Mouse (Mus musculus): ENCODE measurements around the gene Acox3. TPM values are rescaled to one million over a fixed set of nuclear protein-coding genes. Genes with fewer than 3 reads are reported as not detected.

Acox3 gene
- 15.1 and 15.9 TPM in 2 replicates for polyA plus RNA-seq (2015; fragmentation: Nextera tagmentation; extraction: Ambion mirVana)

DNA sequence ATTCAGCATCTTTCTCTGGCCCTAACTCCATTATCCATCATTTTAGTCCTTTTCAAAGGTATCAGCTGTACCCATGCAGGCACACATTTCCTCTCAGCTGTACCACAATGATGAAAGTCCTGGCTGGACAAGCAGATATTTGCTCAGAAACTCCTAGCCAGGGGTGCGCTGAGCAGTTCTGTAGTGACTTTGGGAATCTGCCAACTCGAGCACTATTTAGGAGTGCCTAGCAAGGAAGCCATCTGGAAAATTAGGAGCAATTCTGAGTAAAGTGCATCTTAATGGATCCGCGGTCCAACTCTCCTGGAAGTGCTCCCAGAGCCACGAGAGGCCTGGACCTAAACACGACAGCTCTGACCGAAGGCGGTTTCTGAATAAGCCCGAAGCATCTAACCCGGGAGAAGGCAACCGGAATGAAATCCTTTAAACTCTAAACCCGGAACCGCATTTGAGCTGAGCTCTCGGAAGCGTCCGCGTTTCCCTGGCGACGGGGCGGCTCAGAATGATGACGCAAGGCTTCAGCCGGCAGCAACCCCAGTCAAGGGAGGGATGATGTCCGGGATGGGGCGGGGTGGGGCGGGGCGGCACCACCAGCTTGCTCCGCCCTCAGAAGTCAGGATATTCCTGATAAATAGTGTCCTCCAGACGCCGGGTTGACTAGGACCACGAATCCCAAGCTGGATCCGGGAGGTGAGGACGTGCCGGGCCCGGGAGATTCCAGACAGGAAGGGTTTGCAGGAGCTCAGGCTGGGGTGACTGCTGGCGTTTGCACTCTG, at the start of gene Acox3:
Gene Acox3, plus strand, starts transcription at position 596 of the 776 bp plus-strand sequence.
- peak; percentile 95 for ATAC-seq (ENCODE audit: insufficient read depth, low FRiP score)
- Histone ChIP-seq H3K9ac (ENCODE audit: low read length) (peak within 1 kb of the TSS; percentile 77), H3K4me1 (ENCODE audit: control insufficient read depth, insufficient read depth, low read length) (peaks cover 9% of the 10 kb centered on the region), H3K4me3 (replicated peaks; ENCODE audit: low read length) (peak within 1 kb of the TSS; percentile 73), H3K9me3 (replicated peaks; ENCODE audit: control insufficient read depth, low read length) (no peaks in the 10 kb centered on the region), H3K27me3 (ENCODE audit: control insufficient read depth, insufficient read depth, low read length) (no peaks in the 10 kb centered on the region), H3K4me2 (ENCODE audit: low read depth, low read length) (peak within 1 kb of the TSS; percentile 79), H3K27ac (ENCODE audit: low read length) (peak within 1 kb of the TSS; percentile 76), H3K36me3 (ENCODE audit: control insufficient read depth, insufficient read depth, low read length) (no peaks in the 10 kb centered on the region)
- under 1% methylated on average over 35 of the region's 35 CpGs for WGBS

DNA sequence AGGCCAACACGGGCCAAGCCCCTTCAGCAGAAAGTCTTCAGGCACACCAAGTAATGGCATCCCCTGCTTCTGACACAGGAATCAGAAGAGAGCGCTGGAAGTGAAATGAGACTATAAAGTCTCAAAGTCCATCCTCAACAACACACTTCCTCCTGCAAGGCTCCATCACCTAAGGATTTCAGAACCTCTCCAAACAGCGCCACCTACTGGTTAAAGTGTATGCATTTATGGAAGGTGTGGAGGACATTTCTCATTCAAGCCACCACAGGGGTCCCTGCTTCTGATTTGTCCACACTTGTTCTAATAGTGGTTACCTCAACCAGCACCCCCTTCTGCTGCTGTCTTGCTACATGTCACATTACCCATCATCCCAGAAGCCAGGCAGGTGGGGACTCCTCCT, 46.6 kb upstream of the Acox3 start:
- no peaks in the 10 kb centered on the region for H3K36me3 ChIP-seq (ENCODE audit: control insufficient read depth, insufficient read depth, low read length)
- WGBS = 71% methylated on average over 3 of the region's 3 CpGs
- H3K9ac ChIP-seq (ENCODE audit: low read length) = no peak overlapping the region
- H3K4me1 ChIP-seq (ENCODE audit: control insufficient read depth, insufficient read depth, low read length) = 0 out of 2 replicates have a peak, but pooled peaks cover 6% of the 10 kb centered on the region
- H3K27ac ChIP-seq (ENCODE audit: low read length) = no peak overlapping the region
- no peak for ATAC-seq (ENCODE audit: insufficient read depth, low FRiP score)
- H3K4me3 ChIP-seq (replicated peaks; ENCODE audit: low read length) = no peak overlapping the region
- no peaks in the 10 kb centered on the region for H3K27me3 ChIP-seq (ENCODE audit: control insufficient read depth, insufficient read depth, low read length)
- no peak overlapping the region for H3K4me2 ChIP-seq (ENCODE audit: low read depth, low read length)
- H3K9me3 ChIP-seq (replicated peaks; ENCODE audit: control insufficient read depth, low read length) = no peaks in the 10 kb centered on the region

DNA sequence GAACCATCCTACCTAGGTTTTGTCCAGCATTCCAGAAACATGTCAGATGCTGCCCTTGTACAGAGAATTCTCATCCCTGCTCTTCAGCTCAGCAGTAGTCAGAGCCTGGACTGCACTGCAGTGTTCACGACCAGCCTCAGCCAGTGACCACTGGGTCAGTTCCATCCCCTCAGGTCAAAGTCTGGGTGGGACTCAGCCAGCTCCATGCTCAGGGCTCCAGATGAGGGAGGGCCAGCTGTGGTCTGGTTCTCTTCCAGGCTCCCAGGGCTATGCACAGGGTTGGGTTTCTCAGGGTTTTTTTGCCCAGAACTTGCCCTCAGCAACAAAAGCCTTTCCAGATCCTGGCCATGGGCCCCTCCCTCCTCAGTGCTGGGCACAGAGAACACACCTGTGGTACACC, 45.4 kb upstream of the Acox3 start:
- no peak for ATAC-seq (ENCODE audit: insufficient read depth, low FRiP score)
- Histone ChIP-seq H3K9me3 (replicated peaks; ENCODE audit: control insufficient read depth, low read length) (no peaks in the 10 kb centered on the region), H3K9ac (ENCODE audit: low read length) (no peak overlapping the region), H3K36me3 (ENCODE audit: control insufficient read depth, insufficient read depth, low read length) (no peaks in the 10 kb centered on the region), H3K4me1 (ENCODE audit: control insufficient read depth, insufficient read depth, low read length) (0 out of 2 replicates have a peak, but pooled peaks cover 6% of the 10 kb centered on the region), H3K4me2 (ENCODE audit: low read depth, low read length) (no peak overlapping the region), H3K27ac (ENCODE audit: low read length) (no peak overlapping the region), H3K27me3 (ENCODE audit: control insufficient read depth, insufficient read depth, low read length) (no peaks in the 10 kb centered on the region), H3K4me3 (replicated peaks; ENCODE audit: low read length) (no peak overlapping the region)
- 72% methylated on average over 1 of the region's 1 CpGs for WGBS

DNA sequence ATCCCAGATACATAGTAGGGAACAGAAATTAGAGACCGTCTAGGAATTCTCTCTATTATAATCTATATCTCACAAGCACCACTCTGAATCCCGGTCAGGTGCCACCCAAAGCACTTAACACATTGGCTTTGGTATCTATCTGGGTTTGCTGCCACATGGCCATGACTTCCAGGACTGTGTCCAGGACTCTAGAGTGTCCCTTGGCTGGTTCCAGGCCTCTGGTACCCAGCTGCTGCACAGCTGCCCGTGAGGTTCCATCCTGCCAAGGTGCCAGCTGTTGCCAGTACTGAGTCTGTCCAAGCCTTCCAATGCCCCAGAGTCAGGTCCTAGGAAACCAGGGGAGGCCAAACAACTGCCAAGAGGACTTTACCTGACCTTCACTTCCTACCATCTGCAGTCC, 44.8 kb upstream of the Acox3 start:
- Histone ChIP-seq H3K4me2 (ENCODE audit: low read depth, low read length) (no peak overlapping the region), H3K4me1 (ENCODE audit: control insufficient read depth, insufficient read depth, low read length) (0 out of 2 replicates have a peak, but pooled peaks cover 6% of the 10 kb centered on the region), H3K9ac (ENCODE audit: low read length) (no peak overlapping the region), H3K27me3 (ENCODE audit: control insufficient read depth, insufficient read depth, low read length) (no peaks in the 10 kb centered on the region), H3K9me3 (replicated peaks; ENCODE audit: control insufficient read depth, low read length) (no peaks in the 10 kb centered on the region), H3K27ac (ENCODE audit: low read length) (no peak overlapping the region), H3K36me3 (ENCODE audit: control insufficient read depth, insufficient read depth, low read length) (no peaks in the 10 kb centered on the region), H3K4me3 (replicated peaks; ENCODE audit: low read length) (no peak overlapping the region)
- no peak for ATAC-seq (ENCODE audit: insufficient read depth, low FRiP score)
- WGBS = 83% methylated on average over 3 of the region's 3 CpGs

DNA sequence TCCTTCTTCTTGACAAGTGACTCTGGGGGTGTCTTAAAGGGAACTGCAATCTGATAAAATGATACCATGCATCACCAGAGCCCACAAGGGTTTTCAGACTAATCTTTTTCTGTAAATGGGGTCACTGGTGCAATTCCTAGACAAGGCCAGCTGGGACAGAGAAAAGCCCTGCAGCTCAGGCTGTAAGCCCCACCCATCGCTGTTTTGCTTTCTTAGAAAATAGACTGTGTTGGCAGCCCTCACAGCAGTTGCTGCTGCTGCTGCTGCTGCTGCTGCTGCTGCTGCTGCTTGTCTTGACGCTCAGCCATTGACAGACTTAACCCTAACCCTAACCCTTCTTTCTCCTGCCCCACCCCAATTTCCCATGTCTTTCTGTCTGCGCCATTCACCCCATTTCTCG, 43.3 kb upstream of the Acox3 start:
- no peak overlapping the region for H3K4me3 ChIP-seq (replicated peaks; ENCODE audit: low read length)
- no peak for ATAC-seq (ENCODE audit: insufficient read depth, low FRiP score)
- H3K27ac ChIP-seq (ENCODE audit: low read length) = no peak overlapping the region
- no peak overlapping the region for H3K4me2 ChIP-seq (ENCODE audit: low read depth, low read length)
- H3K9ac ChIP-seq (ENCODE audit: low read length) = no peak overlapping the region
- H3K9me3 ChIP-seq (replicated peaks; ENCODE audit: control insufficient read depth, low read length) = no peaks in the 10 kb centered on the region
- 0 out of 2 replicates have a peak, but pooled peaks cover 6% of the 10 kb centered on the region for H3K4me1 ChIP-seq (ENCODE audit: control insufficient read depth, insufficient read depth, low read length)
- WGBS = 57% methylated on average over 4 of the region's 4 CpGs
- no peaks in the 10 kb centered on the region for H3K36me3 ChIP-seq (ENCODE audit: control insufficient read depth, insufficient read depth, low read length)
- H3K27me3 ChIP-seq (ENCODE audit: control insufficient read depth, insufficient read depth, low read length) = no peaks in the 10 kb centered on the region

DNA sequence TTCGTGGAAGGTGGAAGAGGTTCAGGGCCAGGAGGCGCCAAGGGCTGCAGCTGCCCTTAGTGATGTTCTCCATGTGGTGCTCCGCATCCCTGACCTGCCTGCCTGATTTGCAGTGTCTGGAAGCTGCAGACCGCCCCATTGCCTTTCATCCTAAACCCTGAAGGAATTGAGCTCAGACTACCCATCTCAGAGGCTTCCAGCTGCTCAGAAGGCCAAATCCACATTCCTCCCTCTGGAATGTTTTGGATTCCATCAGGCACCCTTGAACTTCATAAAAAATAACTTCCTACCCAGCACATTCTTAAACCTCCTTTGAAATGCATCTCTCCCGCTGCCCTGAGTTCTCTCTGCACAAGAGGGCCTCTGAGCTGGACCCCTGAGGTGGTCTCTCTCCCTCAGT, 42.3 kb upstream of the Acox3 start:
- Histone ChIP-seq H3K4me3 (replicated peaks; ENCODE audit: low read length) (no peak overlapping the region), H3K9ac (ENCODE audit: low read length) (no peak overlapping the region), H3K4me1 (ENCODE audit: control insufficient read depth, insufficient read depth, low read length) (0 out of 2 replicates have a peak, but pooled peaks cover 6% of the 10 kb centered on the region), H3K36me3 (ENCODE audit: control insufficient read depth, insufficient read depth, low read length) (no peaks in the 10 kb centered on the region), H3K9me3 (replicated peaks; ENCODE audit: control insufficient read depth, low read length) (no peaks in the 10 kb centered on the region), H3K27ac (ENCODE audit: low read length) (peak overlapping the region; percentile 38), H3K4me2 (ENCODE audit: low read depth, low read length) (no peak overlapping the region), H3K27me3 (ENCODE audit: control insufficient read depth, insufficient read depth, low read length) (no peaks in the 10 kb centered on the region)
- no peak for ATAC-seq (ENCODE audit: insufficient read depth, low FRiP score)
- WGBS = 37% methylated on average over 5 of the region's 5 CpGs

DNA sequence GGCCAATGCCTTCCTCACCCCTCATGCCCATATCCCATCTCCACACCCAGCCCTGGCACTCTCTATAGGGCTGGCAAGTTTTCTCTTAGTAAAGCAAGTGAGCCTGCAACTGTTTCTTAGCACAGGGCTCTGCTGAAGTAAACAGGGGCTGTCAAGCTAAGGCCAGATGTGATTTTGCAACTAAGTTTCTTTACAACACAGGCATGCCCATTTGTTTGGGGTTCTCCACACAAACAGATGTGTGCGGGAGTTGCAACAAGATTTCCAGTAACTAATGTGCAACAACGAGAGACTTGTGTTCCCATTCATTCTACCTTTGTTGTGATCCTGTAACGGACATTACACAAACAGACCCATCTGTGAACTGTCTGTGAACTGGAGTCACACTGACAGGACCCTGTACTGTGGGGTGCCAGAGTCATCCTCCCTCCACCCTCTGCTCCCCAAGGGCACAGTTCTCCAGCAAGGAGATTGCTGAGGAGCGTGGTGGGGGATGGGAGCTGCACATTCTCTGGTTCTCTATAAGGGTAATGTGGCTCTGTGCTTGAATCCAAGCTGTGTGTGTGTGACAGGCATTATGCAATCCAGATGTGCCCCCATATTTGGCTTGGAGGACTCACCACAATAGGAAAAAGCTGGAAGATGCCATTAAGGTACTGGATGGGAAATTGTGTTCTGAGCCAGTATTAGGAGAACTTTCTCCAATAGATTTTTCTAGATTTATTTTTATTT, 41.6 kb upstream of the Acox3 start:
- 62% methylated on average over 4 of the region's 4 CpGs for WGBS

DNA sequence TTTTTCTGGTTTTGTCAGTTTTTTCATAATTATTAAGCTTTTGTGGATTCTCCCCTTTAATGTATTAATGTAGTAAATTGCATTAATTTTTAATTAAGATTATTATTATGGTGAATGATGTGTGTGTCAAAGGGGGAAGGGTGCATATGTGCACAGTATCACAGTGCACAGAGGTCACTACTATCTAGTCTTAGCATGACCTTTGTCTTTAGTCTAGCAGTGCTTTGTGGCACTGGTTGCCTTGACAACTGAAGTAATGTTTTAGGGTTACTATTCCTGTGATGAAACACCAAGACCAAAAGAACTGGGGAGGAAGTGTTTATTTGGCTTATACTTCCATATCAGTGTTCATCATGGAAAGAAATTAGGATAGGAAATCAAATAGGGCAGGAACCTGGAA, 36.7 kb upstream of the Acox3 start:
- Histone ChIP-seq H3K4me1 (ENCODE audit: control insufficient read depth, insufficient read depth, low read length) (no peaks in the 10 kb centered on the region), H3K36me3 (ENCODE audit: control insufficient read depth, insufficient read depth, low read length) (no peaks in the 10 kb centered on the region), H3K27ac (ENCODE audit: low read length) (no peak overlapping the region), H3K27me3 (ENCODE audit: control insufficient read depth, insufficient read depth, low read length) (no peaks in the 10 kb centered on the region), H3K9ac (ENCODE audit: low read length) (no peak overlapping the region), H3K4me3 (replicated peaks; ENCODE audit: low read length) (no peak overlapping the region), H3K9me3 (replicated peaks; ENCODE audit: control insufficient read depth, low read length) (no peaks in the 10 kb centered on the region), H3K4me2 (ENCODE audit: low read depth, low read length) (no peak overlapping the region)
- no peak for ATAC-seq (ENCODE audit: insufficient read depth, low FRiP score)

More for the DNA sequence above, 41.6 kb upstream of the Acox3 start:
- no peaks in the 10 kb centered on the region for H3K27me3 ChIP-seq (ENCODE audit: control insufficient read depth, insufficient read depth, low read length)
- H3K36me3 ChIP-seq (ENCODE audit: control insufficient read depth, insufficient read depth, low read length) = no peaks in the 10 kb centered on the region
- H3K4me1 ChIP-seq (ENCODE audit: control insufficient read depth, insufficient read depth, low read length) = 0 out of 2 replicates have a peak, but pooled peaks cover 6% of the 10 kb centered on the region
- no peak overlapping the region for H3K9ac ChIP-seq (ENCODE audit: low read length)
- no peak overlapping the region for H3K4me3 ChIP-seq (replicated peaks; ENCODE audit: low read length)
- H3K9me3 ChIP-seq (replicated peaks; ENCODE audit: control insufficient read depth, low read length) = no peaks in the 10 kb centered on the region
- H3K4me2 ChIP-seq (ENCODE audit: low read depth, low read length) = no peak overlapping the region
- peak overlapping the region; percentile 38; the same call in 1 of the 2 replicates for H3K27ac ChIP-seq (ENCODE audit: low read length)
- no peak for ATAC-seq (ENCODE audit: insufficient read depth, low FRiP score)
